Mouse (Mus musculus): ENCODE measurements at regions not wholly inside any gene's neighbourhood (a gene's known extent, or its start where the extent isn't known, plus 50 kb on each side); places are given as distances from the start of the nearest gene placed in this dataset.

DNA sequence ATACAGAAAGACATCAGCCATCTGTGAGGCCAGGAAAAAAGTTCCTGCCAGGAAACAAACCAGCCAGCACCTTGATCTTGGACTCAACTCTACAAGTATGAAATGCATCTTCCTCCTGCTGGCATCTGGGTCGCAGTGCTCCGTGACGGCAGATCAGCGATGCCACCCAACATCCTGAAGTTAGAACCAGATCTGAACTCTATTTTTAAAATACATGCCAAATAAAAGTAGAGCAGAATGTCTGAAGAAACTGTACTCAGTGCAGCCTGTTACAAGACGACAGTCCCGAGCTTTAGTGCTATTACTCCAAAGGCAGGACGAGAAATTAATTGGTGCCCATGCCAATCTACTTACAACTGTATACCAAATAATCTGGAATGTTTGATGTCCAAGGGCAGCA lies 80.2 kb downstream of the Kctd12 start:
- Histone ChIP-seq H3K4me3 (no peak overlapping the region), H3K27ac (no peak overlapping the region)
- no peak for DNase-seq
- no peak for TF ChIP-seq CTCF (IDR thresholded peaks at IDR 0.05)
- intact Hi-C loops (cut with DNase I) = no loop called here

DNA sequence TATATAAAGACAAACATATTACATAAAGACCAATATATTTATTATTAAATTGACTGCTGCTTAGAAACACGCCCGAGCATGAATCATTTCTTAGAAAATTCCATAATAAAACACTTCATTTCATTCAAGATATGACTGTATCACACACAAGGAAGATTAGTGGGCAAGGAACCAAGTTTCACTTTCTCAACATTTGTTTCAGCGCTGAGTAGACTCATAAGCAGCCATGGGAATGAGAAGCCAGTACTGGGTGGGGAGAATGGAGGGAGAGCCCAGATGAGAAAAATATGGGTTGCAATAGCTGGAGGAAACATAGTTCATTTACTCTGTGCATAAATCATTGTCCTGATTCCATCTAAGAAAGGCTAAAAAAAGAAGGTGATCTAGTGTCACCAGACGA lies 84.0 kb downstream of the Kctd12 start:
- TF ChIP-seq CTCF (IDR thresholded peaks at IDR 0.05) = no peak
- DNase-seq = no peak
- Histone ChIP-seq H3K27ac (no peak overlapping the region), H3K4me3 (no peak overlapping the region)
- intact Hi-C loops (cut with DNase I) = loop anchor here (10.0 kb wide), 1 partner anchor 1254 kb away; the partner anchor contains the start of gene Commd6

GRCm38 (mm10) chr14:102897039-102897438 lies 85.4 kb downstream of the Kctd12 start:
- no peak overlapping the region for H3K4me3 ChIP-seq
- H3K27ac ChIP-seq = no peak overlapping the region
- no peak for TF ChIP-seq CTCF (IDR thresholded peaks at IDR 0.05)
- DNase-seq = no peak
- intact Hi-C loops (cut with DNase I) = loop anchor here (10.0 kb wide), 1 partner anchor 1252 kb away; the partner anchor contains the start of gene Commd6

- TF ChIP-seq CTCF (IDR thresholded peaks at IDR 0.05) = no peak
- no peak overlapping the region for H3K4me3 ChIP-seq
- H3K27ac ChIP-seq = no peak overlapping the region
- intact Hi-C loops (cut with DNase I) = loop anchor here (10.0 kb wide), 1 partner anchor 1252 kb away; the partner anchor contains the start of gene Commd6
- no peak for DNase-seq
Observed at GRCm38 (mm10) chr14:102896527-102896926, 85.9 kb downstream of the Kctd12 start.

- no peak for DNase-seq
- intact Hi-C loops (cut with DNase I) = loop anchor here (10.0 kb wide), 1 partner anchor 1248 kb away; the partner anchor contains the start of gene Commd6
- TF ChIP-seq CTCF (IDR thresholded peaks at IDR 0.05) = no peak
- Histone ChIP-seq H3K27ac (no peak overlapping the region), H3K4me3 (no peak overlapping the region)
Observed at GRCm38 (mm10) chr14:102893241-102893640, 89.2 kb downstream of the Kctd12 start.

DNA sequence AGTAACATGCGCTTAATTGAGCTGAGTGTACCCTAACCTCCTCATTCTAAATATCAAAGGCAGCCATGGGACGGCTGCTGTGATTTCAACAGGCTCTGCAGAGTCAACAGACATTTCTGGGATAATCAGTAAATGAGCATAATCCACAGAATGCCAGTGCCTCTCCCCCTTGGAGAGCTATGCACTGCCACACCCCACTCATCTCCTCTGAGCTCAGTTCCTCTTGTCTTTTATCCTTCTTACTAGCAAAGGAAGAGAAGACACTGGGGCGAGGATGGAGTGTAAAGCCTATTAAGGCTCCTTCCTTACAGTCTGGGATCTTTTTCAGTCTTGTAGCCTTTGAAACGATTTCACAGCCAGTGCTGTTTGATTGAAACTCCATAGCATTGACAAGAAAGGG lies 90.9 kb downstream of the Kctd12 start:
- intact Hi-C loops (cut with DNase I) = loop anchor here (10.0 kb wide), 1 partner anchor 1247 kb away; the partner anchor contains the start of gene Commd6
- no peak overlapping the region for H3K4me3 ChIP-seq
- no peak overlapping the region for H3K27ac ChIP-seq
- no peak for TF ChIP-seq CTCF (IDR thresholded peaks at IDR 0.05)
- no peak for DNase-seq

GRCm38 (mm10) chr14:102885240-102885598 lies 97.2 kb downstream of the Kctd12 start:
- DNase-seq = no peak
- intact Hi-C loops (cut with DNase I) = loop anchor here (5.0 kb wide), 1 partner anchor 97 kb away; the partner anchor contains the start of gene Kctd12
- no peak for TF ChIP-seq CTCF (IDR thresholded peaks at IDR 0.05)
- no peak overlapping the region for H3K27ac ChIP-seq
- no peak overlapping the region for H3K4me3 ChIP-seq

DNA sequence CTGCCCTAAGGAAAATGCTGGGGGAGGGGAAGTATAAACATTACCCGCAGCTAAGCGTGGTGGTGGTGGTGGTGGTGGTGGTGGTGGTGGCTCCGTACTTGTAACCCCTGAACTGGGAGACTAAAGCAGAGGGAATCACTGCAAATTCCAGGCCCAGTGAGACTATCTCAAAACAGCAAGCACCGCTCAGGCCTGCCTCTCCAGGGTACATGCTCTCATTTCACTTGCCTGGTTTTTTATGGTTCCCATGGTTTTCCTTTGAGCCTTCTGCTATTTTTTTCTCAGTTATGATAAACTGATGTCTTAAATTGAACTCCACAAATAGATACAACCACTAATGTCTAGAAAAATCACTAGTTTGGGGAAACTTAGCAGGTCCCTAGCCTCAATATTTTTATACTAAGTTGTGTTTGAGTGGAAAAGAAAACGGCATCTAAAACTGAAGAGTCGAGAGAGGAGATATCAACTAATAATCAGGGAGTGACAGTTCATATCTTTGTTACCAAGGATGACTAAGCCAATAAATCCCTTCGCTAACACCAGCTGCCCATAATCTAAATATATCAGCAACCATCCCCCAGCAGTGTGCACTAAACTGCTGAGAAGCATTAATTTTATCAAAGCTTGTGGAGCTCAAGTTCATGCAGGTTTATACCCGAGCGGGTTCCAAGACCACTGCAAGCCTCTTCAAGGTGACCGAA lies 97.7 kb downstream of the Kctd12 start:
- H3K27ac ChIP-seq = no peak overlapping the region
- TF ChIP-seq CTCF (IDR thresholded peaks at IDR 0.05) = no peak
- no peak for DNase-seq
- no peak overlapping the region for H3K4me3 ChIP-seq
- intact Hi-C loops (cut with DNase I) = loop anchor here (5.0 kb wide), 1 partner anchor 98 kb away; the partner anchor contains the start of gene Kctd12

GRCm38 (mm10) chr14:102883344-102884122 lies 98.9 kb downstream of the Kctd12 start:
- no peak for TF ChIP-seq CTCF (IDR thresholded peaks at IDR 0.05)
- intact Hi-C loops (cut with DNase I) = no loop called here
- H3K27ac ChIP-seq = peak overlapping the region; percentile 21; the same call in 1 of the 2 replicates
- DNase-seq = no peak
- H3K4me3 ChIP-seq = no peak overlapping the region

- Histone ChIP-seq H3K27ac (no peak overlapping the region), H3K4me3 (no peak overlapping the region)
- no peak for TF ChIP-seq CTCF (IDR thresholded peaks at IDR 0.05)
- DNase-seq = no peak
- intact Hi-C loops (cut with DNase I) = no loop called here
Observed at GRCm38 (mm10) chr14:102882281-102882680, 100.2 kb downstream of the Kctd12 start.

DNA sequence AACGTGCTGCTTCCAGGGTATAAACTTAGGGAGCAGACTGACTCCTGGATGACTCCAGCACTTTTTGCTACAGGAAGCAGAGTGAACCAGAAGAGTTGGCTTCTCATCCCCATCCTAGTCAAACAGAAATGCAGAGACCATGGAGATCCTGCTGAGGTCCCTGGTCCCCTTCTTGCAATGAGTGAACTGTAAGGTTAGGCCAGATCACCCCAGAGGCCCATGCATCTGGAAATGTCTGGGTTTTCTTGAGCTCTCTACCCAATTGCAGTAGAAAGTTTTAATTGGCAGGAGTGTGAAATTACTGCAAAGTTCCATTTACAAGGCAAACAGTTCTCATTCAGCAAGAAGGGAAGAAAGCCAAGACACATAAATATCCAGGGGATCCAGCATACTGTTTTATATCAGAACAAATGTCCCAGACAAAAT lies 101.8 kb downstream of the Kctd12 start:
- no peak for DNase-seq
- intact Hi-C loops (cut with DNase I) = no loop called here
- Histone ChIP-seq H3K27ac (no peak overlapping the region), H3K4me3 (no peak overlapping the region)
- TF ChIP-seq CTCF (IDR thresholded peaks at IDR 0.05) = no peak

- intact Hi-C loops (cut with DNase I) = no loop called here
- no peak for DNase-seq
- no peak for TF ChIP-seq CTCF (IDR thresholded peaks at IDR 0.05)
- Histone ChIP-seq H3K27ac (no peak overlapping the region), H3K4me3 (no peak overlapping the region)
Observed at GRCm38 (mm10) chr14:102878572-102878971, 103.9 kb downstream of the Kctd12 start.

GRCm38 (mm10) chr14:102868160-102868559 lies 114.3 kb downstream of the Kctd12 start:
- intact Hi-C loops (cut with DNase I) = no loop called here
- no peak overlapping the region for H3K4me3 ChIP-seq
- no peak for TF ChIP-seq CTCF (IDR thresholded peaks at IDR 0.05)
- no peak overlapping the region for H3K27ac ChIP-seq
- DNase-seq = no peak
